Mouse (Mus musculus) bone marrow macrophage, adult 2 months (primary cell): Measurements from ENCODE around the gene Nckap5.

Experiments
- CTCF ChIP-seq: IDR thresholded peaks from 2 replicates; pipeline ENCODE4 v1.5.1; 2012; ENCODE audit warnings: low read depth, mild to moderate bottlenecking, low read length, moderate library complexity
- POLR2A ChIP-seq: IDR thresholded peaks from 2 replicates; pipeline ENCODE4 v1.6.1; 2012; ENCODE audit warnings: mild to moderate bottlenecking, low read depth, low read length, borderline replicate concordance

DNA sequence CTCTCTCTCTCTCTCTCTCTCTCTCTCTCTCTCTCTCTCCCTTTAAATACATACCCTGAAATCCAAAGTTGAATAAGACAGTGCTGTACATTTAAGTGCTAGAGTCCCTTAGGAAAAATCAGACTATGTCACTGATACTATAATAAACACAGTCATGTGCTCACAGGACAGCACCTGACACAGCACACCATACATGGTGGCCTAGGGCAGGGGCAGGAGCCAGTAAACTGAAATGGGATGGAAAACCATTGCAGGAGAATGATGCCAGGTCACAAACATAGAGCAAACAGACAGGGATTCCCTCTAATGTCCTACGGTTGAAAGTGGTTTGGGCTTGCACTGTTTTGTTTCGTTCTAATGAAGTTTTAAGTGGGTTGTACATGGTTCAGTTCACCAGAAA is 70.2 kb downstream of the Nckap5 start:
- no peak for TF ChIP-seq POLR2A
- TF ChIP-seq CTCF, result no peak
